Mouse (Mus musculus) CH12.LX (cell line): ENCODE results near the gene Pdk2. TPM values are rescaled to one million over a fixed set of nuclear protein-coding genes. Genes with fewer than 3 reads are reported as not detected.

ENCODE experiments used
- DNase-seq: peaks from one replicate; pipeline ENCODE4 v3.0.0-alpha.2; 2013; ENCODE audit errors: extremely low read depth
- H3K27ac ChIP-seq: 2 replicates; pipeline ENCODE4 v1.5.1; 2012; ENCODE audit warnings: low read depth, mild to moderate bottlenecking, control low read depth, moderate library complexity; ENCODE audit not compliant: insufficient read depth
- H3K27me3 ChIP-seq: replicated peaks from 2 replicates; pipeline ENCODE3; 2012; ENCODE audit warnings: inconsistent platforms
- H3K36me3 ChIP-seq, 2 experiments: replicated peaks in 1 of 2; 2 replicates each; pipeline versions ENCODE3 to v1.6.1; 2012; ENCODE audit warnings: inconsistent platforms in 1 of 2, low read length in 1 of 2, mild to moderate bottlenecking in 1 of 2, mixed read lengths in 1 of 2, moderate library complexity in 1 of 2; ENCODE audit not compliant: control insufficient read depth in 1 of 2, insufficient read depth in 1 of 2
- H3K4me1 ChIP-seq, 2 experiments: 2 replicates each; pipeline ENCODE4 v1.6.1; 2012; ENCODE audit warnings: inconsistent platforms in 1 of 2, moderate library complexity in 1 of 2; ENCODE audit not compliant: insufficient read depth in 2 of 2, control insufficient read depth in 1 of 2
- H3K4me2 ChIP-seq: 2 replicates; pipeline ENCODE4 v1.6.1; 2012; ENCODE audit warnings: low read depth, mild to moderate bottlenecking, control low read depth; ENCODE audit not compliant: poor library complexity, insufficient read depth, severe bottlenecking
- H3K4me3 ChIP-seq, 3 experiments: fragments of 150-350 bp in 1 of 3; sonication (generic) in 1 of 3; replicated peaks in 1 of 3; 2 replicates each; pipeline versions ENCODE3 to v1.5.1; 2011 to 2012; ENCODE audit warnings: low read depth in 2 of 3, low read length in 2 of 3, mild to moderate bottlenecking in 2 of 3, moderate library complexity in 2 of 3, control low read depth in 1 of 3, improper control_type of control experiment in 1 of 3, inconsistent platforms in 1 of 3, mixed read lengths in 1 of 3; ENCODE audit not compliant: poor library complexity in 1 of 3
- H3K79me2 ChIP-seq: replicated peaks from 2 replicates; pipeline ENCODE4 v1.6.1; 2012; ENCODE audit warnings: mild to moderate bottlenecking, moderate library complexity; ENCODE audit not compliant: control insufficient read depth, poor library complexity, insufficient read depth, severe bottlenecking; ENCODE audit errors: extremely low read depth
- H3K9ac ChIP-seq: 2 replicates; pipeline ENCODE4 v1.6.1; 2012; ENCODE audit warnings: low read depth, mild to moderate bottlenecking, control low read depth, moderate library complexity; ENCODE audit not compliant: insufficient read depth
- H3K9me3 ChIP-seq: replicated peaks from 2 replicates; pipeline ENCODE3; 2012; ENCODE audit warnings: low read length, inconsistent platforms, mixed read lengths
- CHD1 ChIP-seq: IDR thresholded peaks from 2 replicates; pipeline ENCODE4 v1.6.1; 2012; ENCODE audit warnings: low read depth, low read length, improper control_type of control experiment, inconsistent platforms
- CHD2 ChIP-seq: IDR thresholded peaks from 2 replicates; pipeline ENCODE4 v1.6.1; 2011; ENCODE audit warnings: low read length, improper control_type of control experiment
- EP300 ChIP-seq: IDR thresholded peaks from 2 replicates; pipeline ENCODE4 v1.6.1; 2011; ENCODE audit warnings: low read length, improper control_type of control experiment
- ETS1 ChIP-seq: conservative IDR thresholded peaks from 2 replicates; pipeline ENCODE4 v1.6.1; 2012; ENCODE audit warnings: low read depth, mild to moderate bottlenecking, inconsistent platforms, low read length, improper control_type of control experiment, moderate library complexity
- GABPA ChIP-seq: IDR thresholded peaks from 2 replicates; pipeline ENCODE4 v1.6.1; 2012; ENCODE audit warnings: low read depth, low read length, improper control_type of control experiment, inconsistent platforms; ENCODE audit not compliant: insufficient replicate concordance
- JUN ChIP-seq: IDR thresholded peaks from 2 replicates; pipeline ENCODE4 v1.6.1; 2011; ENCODE audit warnings: low read depth, mild to moderate bottlenecking, low read length, improper control_type of control experiment, moderate library complexity; ENCODE audit not compliant: insufficient read depth
- KAT2A ChIP-seq: IDR thresholded peaks from 2 replicates; pipeline ENCODE4 v1.6.1; 2012; ENCODE audit warnings: low read length, improper control_type of control experiment, inconsistent platforms; ENCODE audit not compliant: insufficient replicate concordance
- MAFK ChIP-seq: IDR thresholded peaks from 2 replicates; pipeline ENCODE4 v1.6.1; 2011; ENCODE audit warnings: low read length, improper control_type of control experiment; ENCODE audit not compliant: insufficient replicate concordance
- MYC ChIP-seq: IDR thresholded peaks from 2 replicates; pipeline ENCODE4 v1.6.1; 2011; ENCODE audit warnings: low read depth, mild to moderate bottlenecking, improper control_type of control experiment, low read length
- PAX5 ChIP-seq: IDR thresholded peaks from 2 replicates; pipeline ENCODE4 v1.6.1; 2012; ENCODE audit warnings: low read length, inconsistent platforms, mixed read lengths
- RCOR1 ChIP-seq: conservative IDR thresholded peaks from 2 replicates; pipeline ENCODE4 v1.6.1; 2012; ENCODE audit warnings: low read depth, mild to moderate bottlenecking, inconsistent platforms, low read length, improper control_type of control experiment
- SIN3A ChIP-seq: IDR thresholded peaks from 2 replicates; pipeline ENCODE4 v1.6.1; 2012; ENCODE audit warnings: low read length, improper control_type of control experiment, inconsistent platforms
- TBP ChIP-seq: conservative IDR thresholded peaks from 2 replicates; pipeline ENCODE4 v1.6.1; 2011; ENCODE audit warnings: low read depth, low read length, improper control_type of control experiment
- UBTF ChIP-seq: IDR thresholded peaks from 2 replicates; pipeline ENCODE4 v1.6.1; 2012; ENCODE audit warnings: low read depth, mild to moderate bottlenecking, inconsistent platforms, low read length, improper control_type of control experiment, moderate library complexity
- USF1 ChIP-seq: IDR thresholded peaks from 2 replicates; pipeline ENCODE4 v1.6.1; 2014; ENCODE audit warnings: low read depth, mild to moderate bottlenecking, inconsistent platforms, low read length, improper control_type of control experiment
- USF2 ChIP-seq: conservative IDR thresholded peaks from 2 replicates; pipeline ENCODE4 v1.6.1; 2011; ENCODE audit warnings: low read depth, low read length, improper control_type of control experiment
- ZC3H11A ChIP-seq: IDR thresholded peaks from 2 replicates; pipeline ENCODE4 v1.6.1; 2012; ENCODE audit warnings: low read depth, mild to moderate bottlenecking, inconsistent platforms, low read length, improper control_type of control experiment
- ZKSCAN1 ChIP-seq: IDR thresholded peaks from 2 replicates; pipeline ENCODE4 v1.6.1; 2012; ENCODE audit warnings: low read depth, inconsistent platforms, low read length, improper control_type of control experiment, borderline replicate concordance
- ZMIZ1 ChIP-seq: IDR thresholded peaks from 2 replicates; pipeline ENCODE4 v1.6.1; 2012; ENCODE audit warnings: low read depth, mild to moderate bottlenecking, inconsistent platforms, low read length, improper control_type of control experiment
- ZNF384 ChIP-seq: IDR thresholded peaks from 2 replicates; pipeline ENCODE4 v1.6.1; 2012; ENCODE audit warnings: low read depth, low read length, improper control_type of control experiment, inconsistent platforms
- dilution Hi-C: fragments of 300-500 bp; cut with MboI; formaldehyde crosslinking; loops from 2 replicates; pipeline ENCODE4 v1.14.3; 2020; ENCODE audit warnings: low sequenced_read_pairs; ENCODE audit not compliant: extremely low pct_unique_long_range_greater_than_20kb, extremely low pct_ligation_motif_present
- in situ Hi-C: fragments of 300-500 bp; cut with MboI; formaldehyde crosslinking; loops from 3 replicates; pipeline ENCODE4 v1.14.3; 2019; ENCODE audit warnings: low sequenced_read_pairs, low pct_ligation_motif_present, low pct_unique_long_range_greater_than_20kb, mixed read lengths
- polyA plus RNA-seq: library from polyadenylated mRNA; unstranded; fragments of >175 nt; gene quantifications from 2 replicates; pipeline ENCODE4 v1.2.1, GENCODE M21; 2012; ENCODE audit warnings: low read depth; ENCODE audit not compliant: insufficient read length
- total RNA-seq, 2 experiments: library from RNA; depleted of rRNA; stranded (reverse); fragments of 300-350 nt in 1 of 2; fragments of >200 nt in 1 of 2; gene quantifications; 2 replicates each; pipeline ENCODE4 v1.2.3; 2012 to 2014

Pdk2 gene
- total and polyA plus RNA-seq, 3 experiments = not detected

DNA sequence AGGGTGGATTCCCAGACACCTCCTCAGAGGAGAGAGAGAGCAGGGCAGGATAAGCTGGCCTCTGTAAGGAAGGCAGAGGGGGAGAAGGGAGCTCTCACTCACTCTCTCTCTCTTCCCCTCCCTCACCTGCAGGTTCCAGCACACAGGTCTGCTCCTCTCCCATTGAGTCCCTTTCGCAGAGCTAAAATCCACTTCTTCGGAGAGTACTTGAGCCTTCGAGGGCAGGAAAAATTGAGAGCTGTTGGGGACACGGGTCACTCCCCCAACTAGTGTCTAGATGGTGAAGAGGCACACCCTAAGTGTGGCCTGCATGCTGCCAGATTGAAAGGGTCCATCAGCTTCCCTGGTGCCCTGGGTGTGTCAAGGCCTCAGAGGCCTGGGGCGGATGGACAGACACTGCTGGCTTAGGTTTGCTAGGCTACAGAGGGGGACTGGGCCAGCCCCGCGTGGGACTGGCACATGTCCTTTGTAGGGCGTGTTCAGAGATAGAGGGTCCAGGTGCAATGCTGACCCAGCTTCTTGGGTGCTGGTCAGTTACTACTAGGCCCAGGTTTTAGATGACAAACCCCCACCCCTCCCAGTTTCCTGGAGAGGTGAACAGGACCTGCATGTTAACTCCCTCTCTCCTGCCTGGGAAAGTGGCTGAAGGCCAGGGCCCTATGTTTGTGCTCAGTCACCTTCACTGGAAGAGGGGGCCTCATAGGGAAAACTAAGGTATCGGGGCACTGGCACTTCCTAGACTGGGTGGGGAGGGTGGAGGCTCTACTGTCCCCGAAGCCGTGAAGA lies 15.7 kb downstream of the Pdk2 start:
- Histone ChIP-seq H3K4me3 (no peak overlapping the region), H3K36me3 (no peaks in the 10 kb centered on the region), H3K79me2 (no peaks in the 10 kb centered on the region), H3K27me3 (peaks cover 76% of the 10 kb centered on the region), H3K4me2 (no peak overlapping the region), H3K9me3 (peaks cover 12% of the 10 kb centered on the region), H3K27ac (no peak overlapping the region), H3K4me1 (peaks cover 19 to 47% of the 10 kb centered on the region in 2 experiments), H3K9ac (no peak overlapping the region)
- in situ Hi-C loops (no loop called here), dilution Hi-C loops (no loop called here)
- TF ChIP-seq ZKSCAN1 = no peak
- no peak for TF ChIP-seq TBP
- no peak for TF ChIP-seq MAFK
- TF ChIP-seq EP300 = no peak
- no peak for TF ChIP-seq ZNF384
- no peak for TF ChIP-seq USF1
- no peak for TF ChIP-seq KAT2A
- TF ChIP-seq UBTF = no peak
- no peak for TF ChIP-seq CHD2
- TF ChIP-seq ZC3H11A = no peak
- no peak for TF ChIP-seq JUN
- TF ChIP-seq PAX5 = no peak
- no peak for TF ChIP-seq USF2
- no peak for DNase-seq

DNA sequence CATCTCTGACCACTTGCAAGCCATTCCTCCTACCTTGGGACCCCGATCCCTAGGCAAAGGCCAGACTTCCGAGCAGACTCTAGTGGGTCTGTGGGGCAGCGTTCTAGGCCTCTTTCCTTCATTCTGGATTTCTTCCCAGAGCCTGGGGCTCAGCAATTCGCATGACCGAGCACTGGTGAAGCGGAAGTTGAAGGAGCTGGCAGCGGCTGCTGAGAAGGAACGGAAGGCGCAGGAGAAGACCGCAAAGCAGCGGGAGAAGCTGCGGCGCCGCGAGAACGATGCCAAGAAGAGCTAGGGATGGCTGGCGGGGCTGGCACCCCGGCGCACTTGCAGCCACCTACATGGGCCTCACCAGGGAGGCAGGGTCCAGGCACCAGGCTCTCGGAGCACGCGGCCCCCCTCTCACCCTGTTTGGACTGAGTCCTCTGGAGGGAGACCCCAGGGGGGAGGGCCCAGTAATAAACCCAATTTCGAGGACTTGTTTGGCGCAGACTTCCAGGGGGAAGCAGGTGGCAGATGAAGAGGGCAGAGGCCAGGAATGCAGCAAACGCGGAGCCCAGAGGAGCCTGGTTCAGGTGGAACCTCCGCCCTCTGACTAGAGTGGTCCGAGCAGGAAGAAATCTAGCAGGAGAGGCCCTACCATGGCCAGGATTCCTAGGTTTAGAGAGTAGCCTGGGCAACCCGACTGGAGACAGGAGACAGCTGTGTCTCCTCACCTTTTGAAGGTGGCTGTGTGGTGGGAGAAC lies 16.5 kb downstream of the Pdk2 start:
- Histone ChIP-seq H3K4me3 (no peak overlapping the region), H3K9ac (no peak overlapping the region)
- TF ChIP-seq GABPA (no peak), PAX5 (no peak), UBTF (no peak), USF2 (no peak), MYC (no peak), SIN3A (no peak), RCOR1 (no peak), CHD2 (no peak), ZMIZ1 (no peak), ETS1 (no peak), KAT2A (no peak), CHD1 (no peak)
- TF ChIP-seq, all 38 proteins: peak for 0
- H3K4me1 ChIP-seq = peaks cover 21 to 47% of the 10 kb centered on the region in 2 experiments
- H3K27ac ChIP-seq = no peak overlapping the region
- dilution Hi-C loops (no loop called here), in situ Hi-C loops (no loop called here)
- H3K4me2 ChIP-seq = no peak overlapping the region
- H3K36me3 ChIP-seq = no peaks in the 10 kb centered on the region
- DNase-seq = no peak
- peaks cover 84% of the 10 kb centered on the region for H3K27me3 ChIP-seq
- H3K9me3 ChIP-seq = peaks cover 14% of the 10 kb centered on the region
- no peaks in the 10 kb centered on the region for H3K79me2 ChIP-seq
